Mouse (Mus musculus) ES-Bruce4 (cell line): ENCODE data around the gene Ggt5. TPM values are rescaled to one million over a fixed set of nuclear protein-coding genes. Genes with fewer than 3 reads are reported as not detected.

Experiments
- H3K27ac ChIP-seq: 2 replicates; pipeline ENCODE4 v1.5.1; 2012; ENCODE audit warnings: low read length, inconsistent platforms; ENCODE audit not compliant: insufficient read depth
- H3K27me3 ChIP-seq: 2 replicates; pipeline ENCODE4 v1.6.1; 2012; ENCODE audit warnings: mild to moderate bottlenecking, low read length, inconsistent platforms; ENCODE audit not compliant: control insufficient read depth, poor library complexity, insufficient read depth, severe bottlenecking
- H3K36me3 ChIP-seq: 2 replicates; pipeline ENCODE4 v1.6.1; 2012; ENCODE audit warnings: inconsistent platforms, mild to moderate bottlenecking, low read length, moderate library complexity; ENCODE audit not compliant: control insufficient read depth, poor library complexity, insufficient read depth, severe bottlenecking
- H3K4me1 ChIP-seq: one replicate; pipeline ENCODE4 v1.8.1; 2011; ENCODE audit warnings: low read length; ENCODE audit not compliant: control insufficient read depth, insufficient read depth
- H3K4me3 ChIP-seq: 2 replicates; pipeline ENCODE4 v1.5.1; 2011; ENCODE audit warnings: low read depth, mild to moderate bottlenecking, low read length
- H3K9ac ChIP-seq: 2 replicates; pipeline ENCODE4 v1.6.1; 2012; ENCODE audit warnings: low read depth, mild to moderate bottlenecking, inconsistent platforms; ENCODE audit not compliant: poor library complexity, severe bottlenecking
- H3K9me3 ChIP-seq: replicated peaks from 2 replicates; pipeline ENCODE4 v1.6.1; 2012; ENCODE audit warnings: mild to moderate bottlenecking, low read length, inconsistent platforms; ENCODE audit not compliant: control insufficient read depth, poor library complexity, insufficient read depth, severe bottlenecking
- CTCF ChIP-seq: IDR thresholded peaks from one replicate; pipeline ENCODE4 v1.8.1; 2011; ENCODE audit warnings: low read depth, low read length
- EP300 ChIP-seq: IDR thresholded peaks from 2 replicates; pipeline ENCODE4 v1.6.1; 2011; ENCODE audit warnings: low read depth, low read length; ENCODE audit not compliant: insufficient read depth
- POLR2A ChIP-seq: IDR thresholded peaks from one replicate; pipeline ENCODE4 v1.8.1; 2011; ENCODE audit warnings: low read length; ENCODE audit not compliant: insufficient read depth
- polyA plus RNA-seq: library from polyadenylated mRNA; stranded (reverse); fragments of >200 nt; gene quantifications from 2 replicates; pipeline ENCODE4 v1.2.4, GENCODE M21; 2011; ENCODE audit warnings: low read depth; ENCODE audit not compliant: missing spikeins, insufficient read depth, insufficient read length

Gene Ggt5
- polyA plus RNA-seq, 1 experiment = 0.81 TPM

DNA sequence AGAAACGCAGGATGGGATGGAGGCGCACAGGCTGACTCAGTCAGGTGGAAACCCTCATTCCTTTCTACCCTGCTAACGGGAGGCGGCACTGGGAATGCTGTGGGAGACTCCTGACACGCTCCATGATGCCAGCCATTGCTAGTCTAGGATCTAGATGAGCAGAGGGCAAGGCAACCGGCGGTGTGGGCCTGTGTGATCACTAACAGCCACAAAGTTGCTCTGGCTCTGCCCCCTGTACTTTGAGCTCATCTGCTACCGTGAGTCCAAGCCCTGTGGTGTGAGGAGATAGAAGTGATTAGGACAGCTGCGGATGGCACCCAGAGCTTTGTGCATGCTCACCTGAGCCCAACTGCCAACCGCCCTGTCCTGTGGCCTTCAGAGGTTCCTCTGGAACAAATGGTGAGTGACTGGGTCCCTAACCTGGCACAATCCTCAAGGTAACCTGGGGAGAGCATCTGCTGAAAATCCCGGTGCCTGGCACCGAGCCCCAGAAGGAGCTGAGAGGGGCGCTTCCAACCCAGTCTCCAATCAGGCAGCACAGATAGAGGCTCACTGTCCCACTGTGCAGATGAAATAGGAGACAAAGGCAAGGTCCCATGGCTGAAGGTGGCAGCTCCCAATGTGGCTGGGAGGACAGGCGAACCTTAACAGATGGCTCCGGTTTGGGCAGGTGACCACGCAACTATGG lies 62.4 kb downstream of the Ggt5 start:
- H3K4me3 ChIP-seq = no peak overlapping the region
- peaks cover 24% of the 10 kb centered on the region for H3K4me1 ChIP-seq
- H3K27ac ChIP-seq = no peak overlapping the region
- no peaks in the 10 kb centered on the region for H3K9me3 ChIP-seq
- no peak for TF ChIP-seq POLR2A
- no peak for TF ChIP-seq EP300
- TF ChIP-seq CTCF = no peak
- H3K27me3 ChIP-seq = no peaks in the 10 kb centered on the region
- peaks cover 2% of the 10 kb centered on the region; the same call in 1 of the 2 replicates for H3K36me3 ChIP-seq
- H3K9ac ChIP-seq = no peak overlapping the region

DNA sequence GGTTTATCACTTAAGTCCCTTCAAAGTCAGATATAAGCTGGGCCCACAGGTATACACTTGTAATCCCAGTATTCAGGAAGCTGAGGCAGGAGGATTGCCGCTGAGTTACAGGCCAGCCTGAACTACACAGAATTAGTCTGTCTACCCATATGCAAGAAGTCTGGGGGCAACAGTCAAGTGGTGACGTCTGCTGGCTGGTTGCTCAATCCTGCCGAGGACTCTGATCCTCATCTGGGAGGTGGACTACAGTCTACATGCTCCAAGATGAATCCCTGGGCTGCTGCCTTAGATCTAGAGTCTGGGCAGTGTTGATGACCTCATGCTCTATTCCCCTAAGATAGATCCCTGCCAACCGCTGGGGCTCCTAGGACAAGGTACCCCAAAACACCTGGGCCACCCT lies 64.9 kb downstream of the Ggt5 start:
- no peaks in the 10 kb centered on the region for H3K27me3 ChIP-seq
- H3K9ac ChIP-seq = no peak overlapping the region
- no peaks in the 10 kb centered on the region for H3K9me3 ChIP-seq
- H3K36me3 ChIP-seq = peaks cover 8% of the 10 kb centered on the region
- H3K4me1 ChIP-seq = peaks cover 9% of the 10 kb centered on the region
- no peak for TF ChIP-seq CTCF
- TF ChIP-seq EP300 = no peak
- TF ChIP-seq POLR2A = no peak
- H3K27ac ChIP-seq = no peak overlapping the region
- no peak overlapping the region for H3K4me3 ChIP-seq

DNA sequence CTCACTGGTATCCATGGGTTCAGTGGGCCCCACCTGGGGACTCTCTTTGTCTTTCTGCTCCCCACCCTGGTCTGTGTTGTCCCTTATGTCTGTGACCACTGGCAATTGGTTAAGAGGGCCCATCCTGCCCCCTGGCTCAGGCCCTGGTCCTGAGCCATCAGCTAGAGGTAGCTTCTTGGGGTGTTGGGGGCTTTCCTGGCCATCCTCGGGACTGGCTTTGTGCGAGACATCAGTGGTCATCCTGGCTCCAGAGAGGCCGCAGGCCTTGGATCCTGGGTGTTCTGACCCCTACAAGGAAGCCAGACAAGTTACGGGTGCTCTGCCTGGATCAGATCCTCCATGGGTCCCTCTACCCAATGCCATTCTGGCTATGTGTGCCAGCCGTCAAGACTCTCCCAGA lies 68.0 kb downstream of the Ggt5 start:
- Histone ChIP-seq H3K4me1 (no peaks in the 10 kb centered on the region), H3K27ac (no peak overlapping the region), H3K9me3 (no peaks in the 10 kb centered on the region), H3K4me3 (no peak overlapping the region), H3K9ac (no peak overlapping the region), H3K36me3 (peaks cover 11% of the 10 kb centered on the region), H3K27me3 (no peaks in the 10 kb centered on the region)
- TF ChIP-seq CTCF (no peak), EP300 (no peak), POLR2A (no peak)

DNA sequence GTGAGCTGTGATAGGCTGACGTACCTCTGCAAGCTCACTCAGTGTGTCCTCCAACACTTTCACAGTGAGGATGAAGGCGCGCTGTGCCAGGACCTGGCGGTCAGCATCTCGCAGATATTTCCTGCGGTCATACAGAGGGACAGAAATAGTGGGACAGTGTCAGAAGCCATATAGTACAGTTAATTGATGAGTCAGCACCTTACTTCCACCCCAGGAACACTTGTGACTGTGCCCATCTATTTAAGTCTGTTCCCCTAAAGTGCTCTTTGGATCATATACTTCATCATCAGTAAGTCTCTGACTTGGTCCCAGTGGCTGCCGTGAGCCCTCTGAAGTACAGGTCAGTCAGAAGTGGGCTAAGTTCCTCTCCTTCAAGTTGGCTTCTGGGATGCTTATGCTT lies 68.6 kb downstream of the Ggt5 start:
- no peaks in the 10 kb centered on the region for H3K9me3 ChIP-seq
- TF ChIP-seq POLR2A = no peak
- H3K9ac ChIP-seq = no peak overlapping the region
- no peak overlapping the region for H3K27ac ChIP-seq
- H3K27me3 ChIP-seq = no peaks in the 10 kb centered on the region
- H3K4me3 ChIP-seq = no peak overlapping the region
- peaks cover 10% of the 10 kb centered on the region for H3K36me3 ChIP-seq
- no peaks in the 10 kb centered on the region for H3K4me1 ChIP-seq

GRCm38 (mm10) chr10:75661381-75661780 lies 72.2 kb downstream of the Ggt5 start:
- peaks cover 12% of the 10 kb centered on the region for H3K36me3 ChIP-seq
- TF ChIP-seq EP300 (no peak), POLR2A (no peak), CTCF (no peak)

DNA sequence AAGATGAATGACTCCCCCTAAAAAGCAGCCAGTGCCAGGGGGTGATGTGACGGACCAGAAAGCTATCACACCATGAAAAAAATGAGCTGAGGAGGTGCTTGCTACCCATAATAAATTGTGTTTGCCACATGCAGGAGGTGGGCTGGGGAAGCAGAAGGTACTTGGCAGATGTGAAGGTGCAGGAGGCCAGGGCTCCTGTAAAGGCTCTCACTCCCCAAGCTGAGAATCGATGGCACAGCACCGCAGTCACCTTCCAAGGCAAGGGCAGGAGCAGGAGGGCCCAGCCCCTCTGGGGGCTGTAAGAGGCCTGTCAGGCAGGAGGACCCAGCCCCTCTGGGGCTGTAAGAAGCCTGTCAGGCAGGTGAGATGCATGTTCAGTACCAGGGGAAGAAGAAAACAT lies 72.7 kb downstream of the Ggt5 start:
- TF ChIP-seq EP300 (no peak), CTCF (no peak), POLR2A (no peak)
- Histone ChIP-seq H3K36me3 (peaks cover 10% of the 10 kb centered on the region), H3K27me3 (no peaks in the 10 kb centered on the region), H3K9me3 (no peaks in the 10 kb centered on the region), H3K9ac (no peak overlapping the region), H3K4me3 (no peak overlapping the region), H3K27ac (no peak overlapping the region), H3K4me1 (no peaks in the 10 kb centered on the region)

More at GRCm38 (mm10) chr10:75661381-75661780, 72.2 kb downstream of the Ggt5 start:
- Histone ChIP-seq H3K9me3 (no peaks in the 10 kb centered on the region), H3K27ac (no peak overlapping the region), H3K9ac (no peak overlapping the region), H3K4me3 (no peak overlapping the region), H3K4me1 (no peaks in the 10 kb centered on the region), H3K27me3 (no peaks in the 10 kb centered on the region)
